8 mouse cellular contexts compared by ENCODE assay signal in the genomic region with DNA sequence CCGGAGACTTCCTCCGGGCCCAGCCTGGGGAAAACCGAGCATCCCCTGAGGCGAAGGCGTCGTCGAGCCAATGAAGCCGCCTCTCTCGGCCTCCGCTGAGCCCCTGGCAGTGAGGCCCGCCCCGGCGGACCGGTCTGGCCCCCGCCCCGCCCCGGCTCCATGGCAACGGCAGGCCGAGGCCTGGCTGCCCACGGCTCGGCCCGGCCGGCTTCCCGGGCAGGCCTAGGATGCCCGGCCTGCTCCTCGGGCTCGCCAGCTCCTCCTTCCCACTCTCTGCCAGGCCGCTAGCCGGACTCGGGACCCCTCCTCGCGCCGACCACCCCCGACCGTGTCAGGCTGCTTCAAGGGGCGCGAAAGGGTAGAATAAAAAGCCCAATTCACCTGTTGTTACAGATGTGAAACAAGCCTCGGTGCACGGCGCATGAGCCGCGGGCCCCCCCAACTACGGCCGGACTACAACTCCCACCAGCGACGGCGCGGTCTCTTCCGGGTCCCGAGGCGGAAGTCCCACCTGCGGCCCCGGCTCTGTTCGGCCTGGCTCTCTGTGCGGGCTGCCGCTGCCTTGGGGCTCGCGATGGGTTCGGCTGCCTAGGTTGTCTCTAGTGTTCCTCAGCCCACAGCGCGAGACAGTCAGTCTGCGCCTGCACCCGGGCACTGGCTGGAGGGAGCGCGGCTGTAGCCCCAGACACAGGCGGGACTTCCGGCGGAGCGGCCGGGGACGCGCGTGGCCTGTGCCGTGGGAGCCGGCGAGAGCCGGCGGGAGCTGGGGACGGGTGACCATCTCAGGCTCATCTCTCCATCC. TPM values are rescaled to one million over a fixed set of nuclear protein-coding genes. Genes with fewer than 3 reads are reported as not detected.
DNase-seq lines count a peak whose midpoint lies in the region; ATAC-seq lines count a peak whose summit lies in the region.

A gene (plus strand): TSS at position 732 of the 802 bp plus-strand sequence.

- ATAC-seq in megakaryocyte progenitor cell, adult 5-6 weeks (replicated peaks; ENCODE audit: poor library complexity), result peak; percentile 94

- peak; percentile 85 for DNase-seq in adipocyte (ENCODE audit: low spot score)
- peak; percentile 96 for DNase-seq in embryo, embryonic 10 days (ENCODE audit: low spot score)
- peak; percentile 85 for DNase-seq in gastrocnemius, postnatal 10 days
- peak; percentile 89 for DNase-seq in induced T-regulatory cell, adult 2 months (ENCODE audit: low read depth)
- peak; percentile 64 to 86 for DNase-seq in left cerebral cortex, adult 9 months (ENCODE audit: low spot score in 2 of 2)
- peak; percentile 88 for DNase-seq in right cerebral cortex, postnatal 14 days
- peak; percentile 88 to 91 for DNase-seq in urinary bladder, postnatal 36 days (ENCODE audit: low spot score in 2 of 2)

RNA-seq across cellular contexts. Expression of the gene that starts here (rescaled TPM):
- total RNA-seq in gastrocnemius, postnatal 10 days (2021), result 10 to 100 TPM; 34.5 to 41.9 TPM
- total RNA-seq in megakaryocyte progenitor cell, adult 5-6 weeks (2015), result 113 and 117 TPM in 2 replicates
- 62.3 and 78.3 TPM in 2 replicates for total RNA-seq in megakaryocyte progenitor cell, adult 5-6 weeks (2017)

Comparison
In these comparisons a context has a peak if more than half of its experiments do, and no peak if none do; other contexts are left out.
1. Peak in every context shown above with its lines: DNase-seq and ATAC-seq.